Mouse (Mus musculus) limb, embryonic 12.5 days (tissue): Measurements from ENCODE around the gene Psmb11. TPM values are rescaled to one million over a fixed set of nuclear protein-coding genes. Genes with fewer than 3 reads are reported as not detected.

ENCODE experiments used
- ATAC-seq: fragments of 200-750 bp; cut with Nextera tagmentation; 2 replicates; pipeline ENCODE4 v1.8.0; 2017; ENCODE audit warnings: low read depth, moderate TSS enrichment; ENCODE audit not compliant: insufficient number of reproducible peaks, insufficient read depth, low FRiP score, low TSS enrichment
- H3K27ac ChIP-seq: fragments of 300-500 bp; sonication (generic); 2 replicates; pipeline ENCODE4 v1.5.1; 2016; ENCODE audit warnings: mild to moderate bottlenecking, moderate library complexity
- H3K27me3 ChIP-seq: fragments of 300-500 bp; sonication (generic); 2 replicates; pipeline ENCODE4 v1.6.1; 2016; ENCODE audit warnings: mild to moderate bottlenecking, moderate library complexity
- H3K36me3 ChIP-seq: fragments of 300-500 bp; sonication (generic); 2 replicates; pipeline ENCODE4 v1.6.1; 2016; ENCODE audit warnings: mild to moderate bottlenecking, moderate library complexity
- H3K4me1 ChIP-seq: fragments of 300-500 bp; sonication (generic); replicated peaks from 2 replicates; pipeline ENCODE4 v1.6.1; 2016
- H3K4me2 ChIP-seq: fragments of 300-500 bp; sonication (generic); 2 replicates; pipeline ENCODE4 v1.6.1; 2016; ENCODE audit warnings: mild to moderate bottlenecking, moderate library complexity
- H3K4me3 ChIP-seq: fragments of 300-500 bp; sonication (generic); replicated peaks from 2 replicates; pipeline ENCODE4 v1.5.1; 2016; ENCODE audit warnings: mild to moderate bottlenecking
- H3K9ac ChIP-seq: fragments of 300-500 bp; sonication (generic); replicated peaks from 2 replicates; pipeline ENCODE4 v1.6.1; 2016; ENCODE audit warnings: mild to moderate bottlenecking, moderate library complexity
- H3K9me3 ChIP-seq: fragments of 300-500 bp; sonication (generic); 2 replicates; pipeline ENCODE4 v1.6.1; 2016; ENCODE audit warnings: mild to moderate bottlenecking, moderate library complexity
- WGBS: fragments of 180-500 bp; shearing (Covaris S2); methylation state at CpG from one replicate; pipeline ENCODE4 v1.1.7; 2016; 5-methylcytosine and 5-hydroxymethylcytosine counted together
- polyA plus RNA-seq: library from polyadenylated mRNA; unstranded; fragments of >200 nt; fragmentation: Nextera tagmentation; extraction: Ambion mirVana; gene quantifications from 2 replicates; pipeline ENCODE4 v1.2.1, GENCODE M21; 2016

Gene Psmb11
- polyA plus RNA-seq, 1 experiment from 2014 or later, result 0.06 TPM

- Histone ChIP-seq H3K9ac (peak within 1 kb of the TSS; percentile 90), H3K27me3 (no peaks in the 10 kb centered on the region), H3K27ac (peak within 1 kb of the TSS; percentile 90), H3K9me3 (no peaks in the 10 kb centered on the region), H3K4me2 (peak within 1 kb of the TSS; percentile 95), H3K36me3 (peaks cover 73% of the 10 kb centered on the region), H3K4me3 (peak within 1 kb of the TSS; percentile 81), H3K4me1 (peaks cover 18% of the 10 kb centered on the region)
- ATAC-seq, result peak; percentile 92
- WGBS, result under 1% methylated on average over 50 of the region's 52 CpGs
Observed at GRCm38 (mm10) chr14:54641305-54641969, 20.2 kb downstream of the Psmb11 start, which contains the start of gene Cdh24. Gene Cdh24 (minus strand): TSS chr14:54641364.

DNA sequence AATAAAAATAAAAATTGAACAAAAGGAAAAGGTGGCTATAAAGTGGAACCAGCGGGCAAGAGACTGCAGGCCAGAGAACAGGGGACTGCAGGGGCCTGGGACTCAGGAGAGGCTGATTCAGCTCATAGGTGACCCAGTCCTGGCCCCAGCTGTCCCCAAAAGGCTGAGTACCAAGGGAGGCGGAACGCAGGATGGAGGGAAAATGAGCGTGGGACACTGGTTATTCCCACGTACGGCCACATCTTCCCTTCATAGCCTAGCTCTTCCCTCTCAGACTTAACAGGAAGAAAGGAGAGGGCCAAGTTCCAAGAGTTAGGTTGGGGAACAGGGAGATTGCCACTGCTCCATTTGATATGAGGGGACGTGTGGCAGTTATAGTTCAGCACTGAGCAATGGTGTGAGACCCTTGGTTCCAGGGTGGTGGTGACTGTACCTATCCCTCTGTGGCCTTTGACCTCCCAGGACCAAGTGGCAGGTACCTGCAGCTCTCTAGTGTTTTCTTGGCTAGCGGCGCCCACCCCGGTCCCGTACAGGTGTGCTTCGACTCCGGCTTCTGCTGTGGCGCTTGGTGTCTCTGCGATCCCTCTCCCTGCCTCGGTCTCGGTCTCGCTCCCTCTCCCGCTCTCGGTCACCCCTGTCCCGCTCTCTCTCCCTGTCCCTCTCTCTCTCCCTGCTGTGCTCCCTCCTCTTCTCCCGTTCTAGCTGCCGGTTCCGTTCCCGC, 21.2 kb downstream of the Psmb11 start:
- H3K9ac ChIP-seq, result 0 out of 2 replicates have a peak overlapping the region, but pooled peaks have one; percentile 8
- H3K4me3 ChIP-seq, result no peak overlapping the region
- no peak for ATAC-seq
- H3K36me3 ChIP-seq, result peaks cover 73% of the 10 kb centered on the region
- H3K4me1 ChIP-seq, result peaks cover 18% of the 10 kb centered on the region
- H3K4me2 ChIP-seq, result no peak overlapping the region
- WGBS, result 85% methylated on average over 25 of the region's 25 CpGs
- no peaks in the 10 kb centered on the region for H3K9me3 ChIP-seq
- H3K27me3 ChIP-seq, result no peaks in the 10 kb centered on the region
- H3K27ac ChIP-seq, result peak overlapping the region; percentile 90; the same call in 1 of the 2 replicates

GRCm38 (mm10) chr14:54643011-54643410, 21.8 kb downstream of the Psmb11 start:
- Histone ChIP-seq H3K9me3 (no peaks in the 10 kb centered on the region), H3K36me3 (peaks cover 73% of the 10 kb centered on the region), H3K27ac (no peak overlapping the region), H3K4me3 (no peak overlapping the region), H3K27me3 (no peaks in the 10 kb centered on the region), H3K4me1 (peaks cover 18% of the 10 kb centered on the region), H3K9ac (no peak overlapping the region), H3K4me2 (no peak overlapping the region)
- ATAC-seq, result no peak
- 95% methylated on average over 2 of the region's 2 CpGs for WGBS

DNA sequence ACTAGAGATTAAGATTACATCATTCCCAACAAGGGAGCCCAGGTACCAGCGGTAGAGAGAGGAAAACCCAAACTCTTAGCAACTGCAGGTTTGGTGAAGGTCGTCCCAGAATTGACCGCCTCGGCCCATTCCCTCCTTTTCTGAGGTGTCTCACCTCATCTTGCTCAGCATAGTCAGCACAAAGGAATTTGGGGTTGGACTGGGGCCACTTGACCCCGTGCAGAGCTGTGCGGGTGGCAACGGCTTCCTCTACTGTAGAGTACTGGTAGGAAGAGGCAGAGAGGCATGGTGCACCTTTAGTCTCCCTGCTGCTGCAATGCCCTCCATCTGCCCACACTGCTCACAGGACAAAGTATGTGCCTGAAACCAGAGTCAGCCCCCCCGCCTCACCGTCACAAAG, 23.1 kb downstream of the Psmb11 start:
- no peaks in the 10 kb centered on the region for H3K9me3 ChIP-seq
- peaks cover 17% of the 10 kb centered on the region for H3K4me1 ChIP-seq
- 92% methylated on average over 9 of the region's 9 CpGs for WGBS
- H3K27me3 ChIP-seq, result no peaks in the 10 kb centered on the region
- H3K9ac ChIP-seq, result no peak overlapping the region
- no peak overlapping the region for H3K27ac ChIP-seq
- H3K36me3 ChIP-seq, result peaks cover 72% of the 10 kb centered on the region
- no peak overlapping the region for H3K4me2 ChIP-seq
- no peak overlapping the region for H3K4me3 ChIP-seq
- ATAC-seq, result no peak

GRCm38 (mm10) chr14:54646455-54646854, 25.2 kb downstream of the Psmb11 start:
- peaks cover 90% of the 10 kb centered on the region for H3K36me3 ChIP-seq
- H3K9me3 ChIP-seq, result no peaks in the 10 kb centered on the region
- no peak overlapping the region for H3K9ac ChIP-seq
- no peak overlapping the region for H3K4me3 ChIP-seq
- WGBS, result 93% methylated on average over 17 of the region's 17 CpGs
- no peak for ATAC-seq
- H3K27me3 ChIP-seq, result no peaks in the 10 kb centered on the region
- H3K4me2 ChIP-seq, result no peak overlapping the region
- no peak overlapping the region for H3K27ac ChIP-seq
- H3K4me1 ChIP-seq, result peaks cover 20% of the 10 kb centered on the region

- Histone ChIP-seq H3K9me3 (no peaks in the 10 kb centered on the region), H3K27me3 (no peaks in the 10 kb centered on the region), H3K27ac (no peak overlapping the region), H3K4me1 (peaks cover 26% of the 10 kb centered on the region), H3K9ac (no peak overlapping the region), H3K36me3 (peaks cover 93% of the 10 kb centered on the region), H3K4me2 (no peak overlapping the region), H3K4me3 (no peak overlapping the region)
- WGBS, result 97% methylated on average over 8 of the region's 8 CpGs
- ATAC-seq, result no peak
Observed at GRCm38 (mm10) chr14:54646898-54647636, 25.8 kb downstream of the Psmb11 start.

DNA sequence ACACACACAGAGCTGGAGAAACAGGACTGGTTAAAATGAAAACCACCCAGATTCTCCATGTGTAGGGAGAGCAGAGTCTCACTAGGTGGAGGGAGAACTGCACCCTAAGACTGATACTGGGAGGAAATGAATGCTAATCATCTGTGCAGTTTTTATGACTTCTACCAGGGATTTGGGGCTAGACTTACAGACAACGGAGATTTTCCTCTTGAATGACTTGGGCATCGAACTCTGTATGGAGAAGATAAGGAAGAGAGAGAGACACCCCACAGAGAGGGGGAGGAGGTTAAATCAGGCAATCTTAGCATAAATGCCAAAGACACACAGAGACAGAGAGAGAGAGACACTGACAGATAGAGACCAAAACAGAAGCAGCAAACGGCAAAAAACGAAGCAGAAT, 26.7 kb downstream of the Psmb11 start:
- H3K9ac ChIP-seq, result no peak overlapping the region
- no peaks in the 10 kb centered on the region for H3K27me3 ChIP-seq
- peaks cover 85% of the 10 kb centered on the region for H3K36me3 ChIP-seq
- ATAC-seq, result no peak
- no peak overlapping the region for H3K27ac ChIP-seq
- no peak overlapping the region for H3K4me3 ChIP-seq
- H3K4me2 ChIP-seq, result no peak overlapping the region
- no peaks in the 10 kb centered on the region for H3K9me3 ChIP-seq
- H3K4me1 ChIP-seq, result peaks cover 33% of the 10 kb centered on the region
- WGBS, result 87% methylated on average over 4 of the region's 4 CpGs

GRCm38 (mm10) chr14:54650621-54651454, 29.6 kb downstream of the Psmb11 start:
- WGBS, result 65% methylated on average over 23 of the region's 23 CpGs
- no peak for ATAC-seq
- H3K27ac ChIP-seq, result peak overlapping the region; percentile 41; the same call in 1 of the 2 replicates
- no peaks in the 10 kb centered on the region for H3K9me3 ChIP-seq
- 0 out of 2 replicates have a peak overlapping the region, but pooled peaks have one; percentile 76 for H3K4me2 ChIP-seq
- no peaks in the 10 kb centered on the region for H3K27me3 ChIP-seq
- H3K4me3 ChIP-seq, result 0 out of 2 replicates have a peak overlapping the region, but pooled peaks have one; percentile 2
- H3K36me3 ChIP-seq, result peaks cover 69% of the 10 kb centered on the region
- H3K4me1 ChIP-seq, result peaks cover 39% of the 10 kb centered on the region
- H3K9ac ChIP-seq, result no peak overlapping the region

DNA sequence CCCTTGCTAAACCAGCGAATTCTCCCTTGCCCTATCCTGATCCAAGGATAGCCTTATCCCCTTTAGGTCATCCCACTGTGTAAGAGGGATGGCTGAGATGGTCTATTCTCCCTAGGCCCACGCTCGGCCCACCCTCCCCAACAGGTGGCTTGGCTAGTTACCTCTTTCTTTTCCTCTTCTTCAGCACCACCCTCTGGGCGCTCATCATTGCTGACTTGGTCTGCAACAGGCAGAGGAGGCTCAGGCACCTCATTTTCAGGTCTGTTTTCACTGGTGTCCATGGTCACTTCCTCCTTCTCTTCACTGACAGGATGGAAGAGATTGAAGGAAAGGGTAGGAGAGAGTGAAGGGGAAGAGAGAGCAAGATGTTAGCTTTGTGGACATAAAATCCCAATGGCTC, 30.3 kb downstream of the Psmb11 start:
- Histone ChIP-seq H3K9ac (no peak overlapping the region), H3K4me2 (peak overlapping the region; percentile 76), H3K4me3 (0 out of 2 replicates have a peak overlapping the region, but pooled peaks have one; percentile 2), H3K36me3 (peaks cover 69% of the 10 kb centered on the region), H3K27ac (peak overlapping the region; percentile 41), H3K27me3 (no peaks in the 10 kb centered on the region), H3K4me1 (peaks cover 39% of the 10 kb centered on the region), H3K9me3 (no peaks in the 10 kb centered on the region)
- ATAC-seq, result no peak
- WGBS, result 81% methylated on average over 4 of the region's 4 CpGs

DNA sequence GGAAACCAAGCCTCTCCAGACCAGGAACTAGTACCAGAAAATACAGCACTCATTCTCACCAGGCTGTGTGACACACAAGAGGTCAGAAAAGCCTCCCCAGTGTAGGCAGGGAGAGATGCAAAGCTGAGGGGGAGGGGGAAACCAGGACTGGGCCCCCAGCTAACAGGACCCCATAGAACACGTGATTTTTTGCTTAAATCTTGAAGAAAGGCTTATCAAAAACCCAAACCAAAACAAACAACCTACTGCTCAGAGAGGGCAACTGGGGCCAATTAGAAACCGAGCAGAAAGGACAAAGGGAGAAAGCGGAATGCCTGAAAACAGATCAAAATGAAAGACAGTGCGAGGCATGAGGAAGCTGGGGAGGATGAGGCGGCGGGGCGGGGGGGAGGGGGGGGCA, 31.6 kb downstream of the Psmb11 start:
- H3K4me3 ChIP-seq, result peak overlapping the region; percentile 64
- no peaks in the 10 kb centered on the region for H3K27me3 ChIP-seq
- peaks cover 39% of the 10 kb centered on the region for H3K4me1 ChIP-seq
- peak overlapping the region; percentile 86 for H3K27ac ChIP-seq
- peak overlapping the region; percentile 89 for H3K9ac ChIP-seq
- H3K9me3 ChIP-seq, result no peaks in the 10 kb centered on the region
- no peak for ATAC-seq
- H3K4me2 ChIP-seq, result peak overlapping the region; percentile 76
- WGBS, result 0% methylated on average over 7 of the region's 7 CpGs
- H3K36me3 ChIP-seq, result peaks cover 69% of the 10 kb centered on the region
